Mouse (Mus musculus): ENCODE results near the gene Dpysl4. TPM values are rescaled to one million over a fixed set of nuclear protein-coding genes. Genes with fewer than 3 reads are reported as not detected.

The Dpysl4 gene
- total and polyA plus RNA-seq, 3 experiments: not detected

- dilution Hi-C loops (cut with MboI; ENCODE audit: extremely low pct_ligation_motif_present, extremely low pct_unique_long_range_greater_than_20kb, low sequenced_read_pairs): no loop called here
- Histone ChIP-seq H3K4me1 (ENCODE audit: control insufficient read depth in 1 of 2, insufficient read depth in 2 of 2) (no peaks in the 10 kb centered on the region), H3K9me3 (replicated peaks; ENCODE audit: low read length) (no peaks in the 10 kb centered on the region), H3K27me3 (replicated peaks) (peaks cover 95% of the 10 kb centered on the region), H3K27ac (ENCODE audit: insufficient read depth, low read depth) (no peak overlapping the region), H3K4me2 (ENCODE audit: insufficient read depth, low read depth, poor library complexity, severe bottlenecking) (no peak overlapping the region), H3K79me2 (replicated peaks; ENCODE audit: control insufficient read depth, extremely low read depth, insufficient read depth, poor library complexity, severe bottlenecking) (no peaks in the 10 kb centered on the region), H3K36me3 (replicated peaks in 1 of 2; ENCODE audit: control insufficient read depth in 1 of 2, insufficient read depth in 1 of 2, low read length in 1 of 2) (no peaks in the 10 kb centered on the region), H3K4me3 (replicated peaks in 1 of 3; ENCODE audit: low read depth in 2 of 3, low read length in 2 of 3, poor library complexity in 1 of 3) (no peak overlapping the region), H3K9ac (ENCODE audit: insufficient read depth, low read depth) (no peak overlapping the region)
- DNase-seq (ENCODE audit: extremely low read depth): no peak
- TF ChIP-seq HCFC1 (IDR thresholded peaks at IDR 0.05; ENCODE audit: low read depth, low read length): no peak
- TF ChIP-seq POLR2A (IDR thresholded peaks at IDR 0.05; ENCODE audit: low read depth, low read length): no peak
- TF ChIP-seq ZKSCAN1 (IDR thresholded peaks at IDR 0.05; ENCODE audit: borderline replicate concordance, low read depth, low read length): no peak
- TF ChIP-seq MYC (IDR thresholded peaks at IDR 0.05; ENCODE audit: low read depth, low read length): no peak
- TF ChIP-seq NELFE (IDR thresholded peaks at IDR 0.05; ENCODE audit: low read depth, low read length): no peak
- TF ChIP-seq CTCF (conservative IDR thresholded peaks at IDR 0.05 in 1 of 2, IDR thresholded peaks at IDR 0.05 in 1 of 2; ENCODE audit: low read depth in 2 of 2, low read length in 2 of 2): no peak
- TF ChIP-seq KAT2A (IDR thresholded peaks at IDR 0.05; ENCODE audit: insufficient replicate concordance, low read length): no peak
- no peak for TF ChIP-seq GABPA (IDR thresholded peaks at IDR 0.05; ENCODE audit: insufficient replicate concordance, low read depth, low read length)
- no peak for TF ChIP-seq JUN (IDR thresholded peaks at IDR 0.05; ENCODE audit: insufficient read depth, low read depth, low read length)
- TF ChIP-seq POLR2AphosphoS2 (IDR thresholded peaks at IDR 0.05; ENCODE audit: low read depth, low read length): no peak
- TF ChIP-seq TBP (conservative IDR thresholded peaks at IDR 0.05; ENCODE audit: low read depth, low read length): no peak
- TF ChIP-seq RCOR1 (conservative IDR thresholded peaks at IDR 0.05; ENCODE audit: low read depth, low read length): no peak
- TF ChIP-seq MAX (IDR thresholded peaks at IDR 0.05; ENCODE audit: low read length): no peak
- TF ChIP-seq PAX5 (IDR thresholded peaks at IDR 0.05; ENCODE audit: low read length): no peak
- in situ Hi-C loops (cut with MboI; ENCODE audit: low pct_ligation_motif_present, low pct_unique_long_range_greater_than_20kb, low sequenced_read_pairs): no loop called here
Measured at GRCm38 (mm10) chr7:139091681-139092080, 5.9 kb downstream of the Dpysl4 start.

- dilution Hi-C loops (cut with MboI; ENCODE audit: extremely low pct_ligation_motif_present, extremely low pct_unique_long_range_greater_than_20kb, low sequenced_read_pairs) (no loop called here), in situ Hi-C loops (cut with MboI; ENCODE audit: low pct_ligation_motif_present, low pct_unique_long_range_greater_than_20kb, low sequenced_read_pairs) (no loop called here)
- no peak for DNase-seq (ENCODE audit: extremely low read depth)
- TF ChIP-seq MAZ (IDR thresholded peaks at IDR 0.05; ENCODE audit: low read depth, low read length) (no peak), NELFE (IDR thresholded peaks at IDR 0.05; ENCODE audit: low read depth, low read length) (no peak), POLR2AphosphoS2 (IDR thresholded peaks at IDR 0.05; ENCODE audit: low read depth, low read length) (no peak), MEF2A (IDR thresholded peaks at IDR 0.05; ENCODE audit: borderline replicate concordance, low read depth, low read length) (no peak), NRF1 (IDR thresholded peaks at IDR 0.05; ENCODE audit: low read depth, low read length) (no peak), IRF4 (IDR thresholded peaks at IDR 0.05; ENCODE audit: low read depth, low read length) (no peak)
- Histone ChIP-seq H3K79me2 (replicated peaks; ENCODE audit: control insufficient read depth, extremely low read depth, insufficient read depth, poor library complexity, severe bottlenecking) (no peaks in the 10 kb centered on the region), H3K4me1 (ENCODE audit: control insufficient read depth in 1 of 2, insufficient read depth in 2 of 2) (no peaks in the 10 kb centered on the region), H3K9me3 (replicated peaks; ENCODE audit: low read length) (no peaks in the 10 kb centered on the region), H3K27me3 (replicated peaks) (peaks cover 97% of the 10 kb centered on the region), H3K4me2 (ENCODE audit: insufficient read depth, low read depth, poor library complexity, severe bottlenecking) (no peak overlapping the region), H3K9ac (ENCODE audit: insufficient read depth, low read depth) (no peak overlapping the region), H3K36me3 (replicated peaks in 1 of 2; ENCODE audit: control insufficient read depth in 1 of 2, insufficient read depth in 1 of 2, low read length in 1 of 2) (no peaks in the 10 kb centered on the region), H3K27ac (ENCODE audit: insufficient read depth, low read depth) (no peak overlapping the region), H3K4me3 (replicated peaks in 1 of 3; ENCODE audit: low read depth in 2 of 3, low read length in 2 of 3, poor library complexity in 1 of 3) (no peak overlapping the region)
Measured at GRCm38 (mm10) chr7:139092676-139093075, 6.9 kb downstream of the Dpysl4 start.

Measured in CH12.LX (cell line).